Mouse (Mus musculus) CD4-positive, CD25-positive, alpha-beta regulatory T cell, adult 2 months (primary cell): Measurements from ENCODE around the gene Olfr1537.

Experiments used
- DNase-seq: peaks from one replicate; pipeline ENCODE4 v3.0.0-alpha.2; 2012; ENCODE audit warnings: low read depth, low spot score

Olfr1537 gene

GRCm38 (mm10) chr9:39249894-39250293 is at the start of gene Olfr1537:
Gene Olfr1537, minus strand, starts transcription at chr9:39249994.
- no peak for DNase-seq

GRCm38 (mm10) chr9:39287136-39287535 is 37.3 kb upstream of the Olfr1537 start:
- no peak for DNase-seq

- DNase-seq, result no peak
These were observed 26.9 kb upstream of the Olfr1537 start, which contains the start of gene Olfr945 for GRCm38 (mm10) chr9:39276718-39277117. Gene Olfr945, minus strand, starts transcription at chr9:39276818.

GRCm38 (mm10) chr9:39201620-39202019 is 48.2 kb downstream of the Olfr1537 start, which contains the start of gene Olfr944:
Gene Olfr944, plus strand, starts transcription at chr9:39201920.
- no peak for DNase-seq
